11 mouse cellular contexts compared by ENCODE assay signal in genomic region chr10:13832546-13833033, GRCm38 (mm10). TPM values are rescaled to one million over a fixed set of nuclear protein-coding genes. Genes with fewer than 3 reads are reported as not detected.
DNase-seq lines count a peak whose midpoint lies in the region; ATAC-seq and TF ChIP-seq lines count a peak whose summit lies in the region.
"Had no signal": no experiment of that assay in that cellular context is flagged by ENCODE, and none has a peak within 500 bp of the region (broad histone marks: within the 10 kb centered on the region; RNA-seq: fewer than 3 reads in every experiment).

No protein-coding gene starts in this region.

- no peak overlapping the region for H3K27ac ChIP-seq in heart, postnatal 0 days (ENCODE audit: low read depth)
- H3K27ac ChIP-seq in macrophage, result peak overlapping the region; percentile 17; the same call in 1 of the 2 replicates
- H3K27ac ChIP-seq in forebrain, embryonic 12.5 days, result no peak overlapping the region
- H3K27ac ChIP-seq: heart, embryonic 13.5 days; limb, embryonic 13.5 days; midbrain, embryonic 15.5 days had no signal

- no peaks in the 10 kb centered on the region for H3K79me2 ChIP-seq in C2C12 (ENCODE audit: control insufficient read depth, insufficient read depth)
- H3K79me2 ChIP-seq in macrophage (ENCODE audit: inconsistent target), result no peaks in the 10 kb centered on the region

- H3K9ac ChIP-seq in heart, postnatal 0 days (replicated peaks; ENCODE audit: low read depth, low read length), result no peak overlapping the region
- H3K9ac ChIP-seq in forebrain, embryonic 12.5 days, result no peak overlapping the region
- H3K9ac ChIP-seq: heart, embryonic 13.5 days; limb, embryonic 13.5 days; midbrain, embryonic 15.5 days had no signal

- no peaks in the 10 kb centered on the region for H3K79me3 ChIP-seq in C2C12 (ENCODE audit: low read depth)

- TF ChIP-seq CTCF in C2C12 (IDR thresholded peaks at IDR 0.05; ENCODE audit: control insufficient read depth, insufficient read depth, insufficient read length), result no peak
- no peak for TF ChIP-seq CTCF in heart, postnatal 0 days (IDR thresholded peaks at IDR 0.05; ENCODE audit: low read depth)

- no peak overlapping the region for H3K4me3 ChIP-seq in C2C12 (ENCODE audit: insufficient read depth, poor library complexity, severe bottlenecking)
- H3K4me3 ChIP-seq in heart, postnatal 0 days (ENCODE audit: low read depth, low read length), result no peak overlapping the region
- H3K4me3 ChIP-seq in macrophage (ENCODE audit: inconsistent target), result no peak overlapping the region
- no peak overlapping the region for H3K4me3 ChIP-seq in forebrain, embryonic 12.5 days (replicated peaks)
- H3K4me3 ChIP-seq: heart, embryonic 13.5 days; limb, embryonic 13.5 days; midbrain, embryonic 15.5 days had no signal

- no peak overlapping the region for H3ac ChIP-seq in C2C12 (ENCODE audit: control insufficient read depth, insufficient read length, low read depth)

- 60% methylated on average over 7 of the region's 7 CpGs for WGBS in heart, postnatal 0 days
- 49% methylated on average over 7 of the region's 7 CpGs for WGBS in macrophage (ENCODE audit: missing documents)
- WGBS in forebrain, embryonic 12.5 days, result 89% methylated on average over 7 of the region's 7 CpGs

- H3K27me3 ChIP-seq in C2C12 (ENCODE audit: control insufficient read depth, insufficient read depth, insufficient read length), result no peaks in the 10 kb centered on the region
- no peaks in the 10 kb centered on the region for H3K27me3 ChIP-seq in heart, postnatal 0 days (ENCODE audit: control insufficient read depth, insufficient read depth, low read length)
- H3K27me3 ChIP-seq in forebrain, embryonic 12.5 days, result no peaks in the 10 kb centered on the region
- H3K27me3 ChIP-seq: heart, embryonic 13.5 days; limb, embryonic 13.5 days; midbrain, embryonic 15.5 days had no signal

- H3K4me2 ChIP-seq in heart, postnatal 0 days (ENCODE audit: low read depth, low read length), result peak overlapping the region; percentile 18; the same call in 1 of the 2 replicates
- H3K4me2 ChIP-seq in forebrain, embryonic 12.5 days, result no peak overlapping the region
- H3K4me2 ChIP-seq: heart, embryonic 13.5 days; limb, embryonic 13.5 days; midbrain, embryonic 15.5 days had no signal

- peak; percentile 27 for DNase-seq in heart, postnatal 0 days (ENCODE audit: low spot score)
- DNase-seq in testis, postnatal 10 days (ENCODE audit: low spot score), result no peak
- no peak for DNase-seq in Muller cell, postnatal 12 days (ENCODE audit: inconsistent ontology term)
- DNase-seq: thymus, postnatal 14 days had no signal

- no peaks in the 10 kb centered on the region for H3K9me3 ChIP-seq in heart, postnatal 0 days (replicated peaks; ENCODE audit: control insufficient read depth, low read length)
- H3K9me3 ChIP-seq in forebrain, embryonic 12.5 days, result no peaks in the 10 kb centered on the region
- H3K9me3 ChIP-seq: heart, embryonic 13.5 days; limb, embryonic 13.5 days; midbrain, embryonic 15.5 days had no signal

- peaks cover 10% of the 10 kb centered on the region; the same call in 1 of the 2 replicates for H3K4me1 ChIP-seq in heart, postnatal 0 days (ENCODE audit: control insufficient read depth, insufficient read depth)
- no peaks in the 10 kb centered on the region for H3K4me1 ChIP-seq in forebrain, embryonic 12.5 days
- H3K4me1 ChIP-seq: limb, embryonic 13.5 days; midbrain, embryonic 15.5 days had no signal

- no peaks in the 10 kb centered on the region for H3K36me3 ChIP-seq in C2C12 (ENCODE audit: control insufficient read depth, insufficient read depth)
- H3K36me3 ChIP-seq in heart, postnatal 0 days (replicated peaks; ENCODE audit: control insufficient read depth, insufficient read depth, low read length), result peaks cover 17% of the 10 kb centered on the region
- no peaks in the 10 kb centered on the region for H3K36me3 ChIP-seq in macrophage (ENCODE audit: inconsistent target)
- H3K36me3 ChIP-seq in forebrain, embryonic 12.5 days (replicated peaks), result no peaks in the 10 kb centered on the region

- ATAC-seq in CD4-positive, CD25-positive, alpha-beta regulatory T cell, adult 4 months, result peak; percentile 88
- ATAC-seq in heart, postnatal 0 days (ENCODE audit: insufficient read depth, low read depth), result peak; percentile 68; the same call in 1 of the 2 replicates
- no peak for ATAC-seq in forebrain, embryonic 12.5 days (ENCODE audit: low FRiP score)
- ATAC-seq: midbrain, embryonic 15.5 days had no signal

- no peak for TF ChIP-seq EP300 in heart, postnatal 0 days (IDR thresholded peaks at IDR 0.05; ENCODE audit: low read depth)

TF ChIP-seq in C2C12, 6 proteins besides CTCF, POLR2A, EP300 and RAD21:
- TF ChIP-seq MAX (IDR thresholded peaks at IDR 0.05) (peak; percentile 10), MYOG (IDR thresholded peaks at IDR 0.05; ENCODE audit: control insufficient read depth, extremely low read depth, insufficient read length) (no peak)

RNA-seq across cellular contexts. Expression of gene Aig1, which starts 36.2 kb away (rescaled TPM):
- polyA plus RNA-seq in C2C12 (2012; fragmentation: generic; extraction: Trizol), result 11.3 TPM
- polyA plus RNA-seq in CD4-positive, CD25-positive, alpha-beta regulatory T cell, adult 4 months (2017; shearing (Covaris generic)), result 10 to 100 TPM; 24.0 to 28.3 TPM
- 89.0 and 147 TPM in 2 replicates for total RNA-seq in heart, postnatal 0 days (2014; rRNA removed; ENCODE audit: low replicate concordance)
- polyA plus RNA-seq in heart, postnatal 0 days (2015; fragmentation: Nextera tagmentation; extraction: Ambion mirVana), result 77.4 and 81.4 TPM in 2 replicates
- 10 to 100 TPM in 21 of 26 experiments, 1 to 10 TPM in 5; 4.4 to 44.1 (median 13.9) TPM for total RNA-seq in macrophage (2018; cell fraction: chromatin; rRNA removed)
- 10 to 100 TPM in 14 of 26 experiments, 1 to 10 TPM in 12; 6.4 to 12.5 (median 10.1) TPM for total RNA-seq in macrophage (2018; cell fraction: cytosol; rRNA removed)
- 10 to 100 TPM in 23 of 26 experiments, 1 to 10 TPM in 3; 8.1 to 53.8 (median 15.3) TPM for total RNA-seq in macrophage (2018; cell fraction: nucleus; rRNA removed)
- 8.5 to 15.6 TPM (median 12.4 TPM) in 3 replicates for polyA plus RNA-seq in macrophage (2018)
- polyA plus RNA-seq in forebrain, embryonic 12.5 days (2016; fragmentation: Nextera tagmentation; extraction: Ambion mirVana), result 29.2 and 30.9 TPM in 2 replicates
